16 mouse cellular contexts compared by ENCODE assay signal in the genomic region with DNA sequence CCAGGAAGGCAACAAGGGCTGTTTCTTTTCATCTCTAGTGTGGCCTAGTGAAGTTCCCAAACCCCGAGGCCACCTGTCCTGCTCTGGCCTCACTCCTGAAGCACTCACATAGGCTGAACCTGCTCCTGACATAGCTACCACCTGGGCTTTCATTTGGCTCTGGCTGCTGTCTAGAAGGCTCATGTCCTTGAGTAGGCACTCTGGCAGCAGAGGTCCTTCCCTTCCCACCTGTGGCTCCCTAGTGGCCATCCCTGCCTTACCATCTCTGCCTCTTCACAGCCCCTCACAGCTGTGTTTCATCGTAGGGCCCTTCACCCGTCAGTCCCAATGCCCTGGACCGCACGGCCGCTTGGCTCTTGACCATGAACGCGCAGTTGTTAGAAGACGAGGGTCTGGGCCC.
DNase-seq lines count a peak whose midpoint lies in the region; ATAC-seq and TF ChIP-seq lines count a peak whose summit lies in the region.
"Had no signal": no experiment of that assay in that cellular context is flagged by ENCODE, and none has a peak within 500 bp of the region (broad histone marks: within the 10 kb centered on the region; RNA-seq: fewer than 3 reads in every experiment).

No protein-coding gene starts in this region.

- peaks cover 29% of the 10 kb centered on the region for H3K4me1 ChIP-seq in E14TG2a.4 (replicated peaks; ENCODE audit: low read depth, low read length)
- H3K4me1 ChIP-seq: embryonic facial prominence, embryonic 13.5 days; embryonic facial prominence, embryonic 15.5 days; forebrain, embryonic 10.5 days; forebrain, embryonic 12.5 days had no signal

- intact Hi-C loops in gastrocnemius, adult 2 months (cut with DNase I), result loop anchor here (5.0 kb wide), 2 partner anchors 179 to 186 kb away; no protein-coding TSS in a partner anchor

- H3K27ac ChIP-seq in gastrocnemius, adult 2 months, result peak overlapping the region; percentile 76; the same call in 1 of the 2 replicates
- H3K27ac ChIP-seq in layer of hippocampus, adult 2 months, result peak overlapping the region; percentile 85; the same call in 1 of the 2 replicates
- H3K27ac ChIP-seq: embryonic facial prominence, embryonic 13.5 days; embryonic facial prominence, embryonic 15.5 days; forebrain, embryonic 10.5 days; forebrain, embryonic 12.5 days had no signal

- peaks cover 97% of the 10 kb centered on the region for H3K36me3 ChIP-seq in E14TG2a.4 (ENCODE audit: insufficient read depth, low read length)

- H3K4me3 ChIP-seq in gastrocnemius, adult 2 months, result no peak overlapping the region
- no peak overlapping the region for H3K4me3 ChIP-seq in layer of hippocampus, adult 2 months
- H3K4me3 ChIP-seq in E14TG2a.4 (replicated peaks; ENCODE audit: low read length), result peak overlapping the region; percentile 65; the same call in 1 of the 2 replicates
- H3K4me3 ChIP-seq: embryonic facial prominence, embryonic 13.5 days; embryonic facial prominence, embryonic 15.5 days; erythroblast, embryonic 14.5 days; forebrain, embryonic 10.5 days; forebrain, embryonic 12.5 days had no signal

- peak; percentile 54 for DNase-seq in cerebellum, adult 9-10 months
- no peak for DNase-seq in cerebellum, adult 11 months
- DNase-seq in gastrocnemius, adult 2 months, result no peak
- DNase-seq in gastrocnemius, adult 8-10 months (ENCODE audit: low spot score in 2 of 2), result no peak
- DNase-seq in layer of hippocampus, adult 2 months (ENCODE audit: low spot score in 2 of 2), result no peak
- no peak for DNase-seq in layer of hippocampus, adult 18-20 months (ENCODE audit: low spot score in 2 of 2)
- DNase-seq: embryo, embryonic 11 days had no signal

- TF ChIP-seq CTCF in gastrocnemius, adult 2 months (IDR thresholded peaks at IDR 0.05), result no peak
- no peak for TF ChIP-seq CTCF in layer of hippocampus, adult 2 months (conservative IDR thresholded peaks at IDR 0.05)
- TF ChIP-seq CTCF in E14TG2a.4 (conservative IDR thresholded peaks at IDR 0.05; ENCODE audit: low read length), result no peak

- ATAC-seq in CD4-positive, CD25-positive, alpha-beta regulatory T cell, adult 4 months, result no peak
- ATAC-seq: forebrain, embryonic 14.5 days had no signal

- H3K27me3 ChIP-seq in E14TG2a.4 (ENCODE audit: insufficient read depth, low read length), result no peaks in the 10 kb centered on the region
- H3K27me3 ChIP-seq: CH12.LX; embryonic facial prominence, embryonic 13.5 days; embryonic facial prominence, embryonic 15.5 days; forebrain, embryonic 12.5 days had no signal

- H3K9me3 ChIP-seq in E14TG2a.4 (ENCODE audit: low read length), result no peaks in the 10 kb centered on the region
- H3K9me3 ChIP-seq: embryonic facial prominence, embryonic 13.5 days; embryonic facial prominence, embryonic 15.5 days; forebrain, embryonic 10.5 days; forebrain, embryonic 12.5 days had no signal
